Comparison of ENCODE assay signal across 9 mouse cellular contexts in the genomic region with DNA sequence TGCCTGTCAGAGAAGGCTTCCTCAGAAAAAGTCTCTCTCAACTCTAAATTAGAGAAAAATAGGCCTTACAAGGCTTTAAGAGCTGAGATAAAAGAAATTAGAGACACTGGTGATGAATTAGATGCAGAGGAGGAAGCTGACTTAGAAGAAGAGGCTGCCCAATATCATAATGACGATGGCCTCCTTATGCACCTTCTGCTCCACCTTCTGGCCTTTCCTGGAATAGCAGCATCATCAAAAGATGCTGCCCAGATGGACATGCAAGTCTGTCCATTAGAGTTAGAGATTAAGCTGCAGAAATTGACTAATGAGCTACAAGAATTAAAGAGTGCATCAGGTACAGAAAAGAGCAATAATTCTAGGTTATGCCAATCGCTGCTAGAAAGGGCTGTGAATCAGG. TPM values are rescaled to one million over a fixed set of nuclear protein-coding genes. Genes with fewer than 3 reads are reported as not detected.
DNase-seq lines count a peak whose midpoint lies in the region; ATAC-seq lines count a peak whose summit lies in the region.
"Had no signal": no experiment of that assay in that cellular context is flagged by ENCODE, and none has a peak within 500 bp of the region (broad histone marks: within the 10 kb centered on the region; RNA-seq: fewer than 3 reads in every experiment).

No protein-coding gene starts in this region.

- H3K9ac ChIP-seq in heart, embryonic 11.5 days (ENCODE audit: low read depth, low read length): no peak overlapping the region
- H3K9ac ChIP-seq: neural tube, embryonic 12.5 days had no signal

- peak; percentile 71 to 90 for DNase-seq in heart, adult 18-20 months
- peak; percentile 54 for DNase-seq in right cerebral cortex, postnatal 4 days
- DNase-seq in right cerebral cortex, adult 18-20 months: no peak
- DNase-seq in cerebellum, adult 11-12 months: peak; percentile 69
- peak; percentile 72 to 83 for DNase-seq in heart, postnatal 14 days
- no peak for DNase-seq in yolk sac, embryonic 10.5 days (ENCODE audit: low spot score)

- intact Hi-C loops in heart, postnatal 14 days (cut with DNase I): no loop called here

- no peak overlapping the region for H3K4me3 ChIP-seq in heart, embryonic 11.5 days (ENCODE audit: low read depth, low read length)
- H3K4me3 ChIP-seq: neural tube, embryonic 12.5 days had no signal

- 0 out of 2 replicates have a peak, but pooled peaks cover 3% of the 10 kb centered on the region for H3K4me1 ChIP-seq in heart, embryonic 11.5 days (ENCODE audit: control insufficient read depth, insufficient read depth, low read length)
- H3K4me1 ChIP-seq: neural tube, embryonic 12.5 days had no signal

- H3K36me3 ChIP-seq in heart, embryonic 11.5 days (ENCODE audit: control insufficient read depth, insufficient read depth, low read length): no peaks in the 10 kb centered on the region
- H3K36me3 ChIP-seq: neural tube, embryonic 12.5 days had no signal

- ATAC-seq in heart, embryonic 11.5 days (replicated peaks; ENCODE audit: insufficient number of reproducible peaks, low FRiP score, low TSS enrichment): no peak
- peak; percentile 94 for ATAC-seq in megakaryocyte, adult 5-6 weeks (ENCODE audit: poor library complexity, severe bottlenecking)

- no peaks in the 10 kb centered on the region for H3K9me3 ChIP-seq in heart, embryonic 11.5 days (replicated peaks; ENCODE audit: control insufficient read depth, low read length)
- H3K9me3 ChIP-seq: neural tube, embryonic 12.5 days had no signal

- no peaks in the 10 kb centered on the region for H3K27me3 ChIP-seq in heart, embryonic 11.5 days (ENCODE audit: control insufficient read depth, insufficient read depth, low read length)
- H3K27me3 ChIP-seq: neural tube, embryonic 12.5 days had no signal

- H3K27ac ChIP-seq in heart, embryonic 11.5 days (ENCODE audit: low read depth, low read length): no peak overlapping the region
- H3K27ac ChIP-seq: neural tube, embryonic 12.5 days had no signal

- no peak overlapping the region for H3K4me2 ChIP-seq in heart, embryonic 11.5 days
- H3K4me2 ChIP-seq: neural tube, embryonic 12.5 days had no signal

- 5% methylated on average over 2 of the region's 2 CpGs for WGBS in heart, embryonic 11.5 days (ENCODE audit: insufficient replicate concordance)

RNA-seq across cellular contexts. Expression of gene Capns1, which starts 6.8 kb away (rescaled TPM):
- 100 to 1,000 TPM; 277 to 293 TPM for total RNA-seq in heart, adult 18-20 months (2021)
- 64.6 and 71.7 TPM in 2 replicates for polyA plus RNA-seq in heart, embryonic 11.5 days (2014; fragmentation: Nextera tagmentation; extraction: Ambion mirVana)
- 100 to 1,000 TPM; 285 to 301 TPM for total RNA-seq in heart, postnatal 14 days (2021)
- total RNA-seq in megakaryocyte, adult 5-6 weeks (2015): 485 and 524 TPM in 2 replicates
- 307 and 314 TPM in 2 replicates for total RNA-seq in megakaryocyte, adult 5-6 weeks (2017)

RNA-seq across cellular contexts. Expression of gene Cox7a1, which starts 21.4 kb away (rescaled TPM):
- total RNA-seq in heart, adult 18-20 months (2021): 1,000 to 10,000 TPM; 2,821 to 3,018 TPM
- 309 and 324 TPM in 2 replicates for polyA plus RNA-seq in heart, embryonic 11.5 days (2014; fragmentation: Nextera tagmentation; extraction: Ambion mirVana)
- total RNA-seq in heart, postnatal 14 days (2021): 1,000 to 10,000 TPM; 1,873 to 1,882 TPM
- 0.91 and 1.6 TPM in 2 replicates for total RNA-seq in megakaryocyte, adult 5-6 weeks (2015)
- total RNA-seq in megakaryocyte, adult 5-6 weeks (2017): 0.94 and 2.4 TPM in 2 replicates

RNA-seq across cellular contexts. Expression of gene Polr2i, which starts 26.4 kb away (rescaled TPM):
- total RNA-seq in heart, adult 18-20 months (2021): 10 to 100 TPM; 51.1 to 53.7 TPM
- 120 and 126 TPM in 2 replicates for polyA plus RNA-seq in heart, embryonic 11.5 days (2014; fragmentation: Nextera tagmentation; extraction: Ambion mirVana)
- 10 to 100 TPM; 52.8 to 55.5 TPM for total RNA-seq in heart, postnatal 14 days (2021)
- 46.4 and 51.0 TPM in 2 replicates for total RNA-seq in megakaryocyte, adult 5-6 weeks (2015)
- total RNA-seq in megakaryocyte, adult 5-6 weeks (2017): 31.5 and 39.1 TPM in 2 replicates

RNA-seq across cellular contexts. Expression of gene Tbcb, which starts 26.7 kb away (rescaled TPM):
- total RNA-seq in heart, adult 18-20 months (2021): 10 to 100 TPM; 57.8 to 68.2 TPM
- polyA plus RNA-seq in heart, embryonic 11.5 days (2014; fragmentation: Nextera tagmentation; extraction: Ambion mirVana): 184 and 185 TPM in 2 replicates
- 10 to 100 TPM; 47.4 to 60.8 TPM for total RNA-seq in heart, postnatal 14 days (2021)
- 84.2 and 92.7 TPM in 2 replicates for total RNA-seq in megakaryocyte, adult 5-6 weeks (2015)
- total RNA-seq in megakaryocyte, adult 5-6 weeks (2017): 30.2 and 48.2 TPM in 2 replicates

RNA-seq across cellular contexts. Expression of gene Ovol3, which starts 30.1 kb away (rescaled TPM):
- total RNA-seq in heart, adult 18-20 months (2021): not detected
- polyA plus RNA-seq in heart, embryonic 11.5 days (2014; fragmentation: Nextera tagmentation; extraction: Ambion mirVana): not detected in 2 replicates
- total RNA-seq in heart, postnatal 14 days (2021): not detected
- total RNA-seq in megakaryocyte, adult 5-6 weeks (2015): 0.55 TPM in 1 of 2 replicates, not detected in the other
- total RNA-seq in megakaryocyte, adult 5-6 weeks (2017): not detected in 2 replicates
- polyA plus RNA-seq: neural tube, embryonic 12.5 days had no signal

Comparison
In these comparisons a context has a peak if more than half of its experiments do, and no peak if none do; other contexts are left out.
1. DNase-seq: peak in heart, adult 18-20 months (2 of 2), right cerebral cortex, postnatal 4 days (single experiment), cerebellum, adult 11-12 months (single experiment) and heart, postnatal 14 days (2 of 2); none in right cerebral cortex, adult 18-20 months (single experiment) and yolk sac, embryonic 10.5 days (single experiment).
2. RNA of gene Cox7a1, which starts 21.4 kb away (total RNA-seq): 2,821 to 3,018 TPM in heart, adult 18-20 months and 1,873 to 1,882 TPM in heart, postnatal 14 days; 0.91 to 2.4 TPM in megakaryocyte, adult 5-6 weeks; every median in the first group is over 100 times any median in the second.